Mouse (Mus musculus) small intestine, adult 2 months (tissue): ENCODE measurements around the gene Mum1. TPM values are rescaled to one million over a fixed set of nuclear protein-coding genes. Genes with fewer than 3 reads are reported as not detected.
"Not testable (repeated sequence)": the region's sequence is repeated elsewhere in the genome, so short reads cannot be mapped to it uniquely, and the experiment has no call there.

Experiments
- H3K27ac ChIP-seq: fragments of 200-500 bp; 2 replicates; pipeline ENCODE4 v1.5.1; 2012; ENCODE audit warnings: low read depth, low read length, control low read depth, inconsistent platforms; ENCODE audit not compliant: insufficient read depth
- H3K27me3 ChIP-seq: fragments of 200-500 bp; 2 replicates; pipeline ENCODE4 v1.6.1; 2012; ENCODE audit warnings: mild to moderate bottlenecking, moderate library complexity, low read length, inconsistent platforms; ENCODE audit not compliant: control insufficient read depth, insufficient read depth
- H3K36me3 ChIP-seq: fragments of 200-500 bp; 2 replicates; pipeline ENCODE4 v1.6.1; 2012; ENCODE audit warnings: mild to moderate bottlenecking, low read length, control low read depth, inconsistent platforms; ENCODE audit not compliant: control insufficient read depth, insufficient read depth
- H3K4me1 ChIP-seq: fragments of 200-500 bp; 2 replicates; pipeline ENCODE4 v1.6.1; 2012; ENCODE audit warnings: low read length, inconsistent platforms, mixed read lengths; ENCODE audit not compliant: control insufficient read depth, insufficient read depth, insufficient read length
- H3K4me3 ChIP-seq: fragments of 200-500 bp; 2 replicates; pipeline ENCODE4 v1.5.1; 2012; ENCODE audit warnings: low read depth, mild to moderate bottlenecking, control low read depth, inconsistent platforms, low read length, moderate library complexity
- CTCF ChIP-seq: fragments of 200-500 bp; IDR thresholded peaks from 2 replicates; pipeline ENCODE4 v1.5.1; 2012; ENCODE audit warnings: low read depth, mild to moderate bottlenecking, control low read depth, inconsistent platforms, low read length, moderate library complexity, mixed read lengths; ENCODE audit not compliant: insufficient replicate concordance, insufficient read length; ENCODE audit errors: extremely low read depth
- POLR2A ChIP-seq: fragments of 200-500 bp; IDR thresholded peaks from 2 replicates; pipeline ENCODE4 v1.6.1; 2012; ENCODE audit warnings: low read depth, mild to moderate bottlenecking, control low read depth, inconsistent platforms, low read length, moderate library complexity
- WGBS: fragments of 180-500 bp; shearing (Covaris S2); methylation state at CpG from one replicate; pipeline ENCODE4 v1.1.7; 2018; 5-methylcytosine and 5-hydroxymethylcytosine counted together
- polyA plus RNA-seq: library from polyadenylated mRNA; depleted of rRNA; stranded (reverse); fragments of >200 nt; gene quantifications from 2 replicates; pipeline ENCODE4 v1.2.3, GENCODE M21; 2012

Mum1 gene
- polyA plus RNA-seq, 1 experiment = 23.7 TPM

DNA sequence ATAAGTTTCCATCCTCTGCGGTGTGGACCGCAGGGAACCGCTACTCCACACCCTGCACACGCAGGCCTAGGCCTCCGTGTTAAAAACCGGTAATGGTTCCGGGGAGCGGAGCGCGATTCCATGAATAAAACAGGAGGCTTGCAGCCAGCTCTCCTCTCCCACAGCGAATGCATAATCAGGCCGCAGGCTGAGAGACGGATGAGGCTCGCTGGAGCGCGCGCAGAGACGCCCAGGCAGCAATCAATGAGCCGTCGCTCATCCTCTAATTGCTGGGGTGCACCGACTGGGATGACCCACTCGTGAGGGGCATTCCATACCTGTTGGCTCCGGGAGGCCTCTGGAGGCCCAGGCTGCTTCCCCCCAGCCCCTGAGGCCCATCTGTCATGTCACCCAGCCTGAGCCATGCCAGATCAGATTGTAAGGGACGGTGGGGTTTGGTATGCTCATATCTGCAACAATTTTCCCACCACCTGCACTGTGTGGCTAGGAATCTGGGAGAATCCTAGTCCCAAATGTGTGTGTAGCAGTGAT, 17.3 kb upstream of the Mum1 start:
- Histone ChIP-seq H3K36me3 (no peaks in the 10 kb centered on the region), H3K4me3 (no peak overlapping the region), H3K27ac (no peak overlapping the region), H3K27me3 (no peaks in the 10 kb centered on the region), H3K4me1 (no peaks in the 10 kb centered on the region)
- WGBS = 44% methylated on average over 24 of the region's 24 CpGs
- TF ChIP-seq CTCF (no peak), POLR2A (no peak)

DNA sequence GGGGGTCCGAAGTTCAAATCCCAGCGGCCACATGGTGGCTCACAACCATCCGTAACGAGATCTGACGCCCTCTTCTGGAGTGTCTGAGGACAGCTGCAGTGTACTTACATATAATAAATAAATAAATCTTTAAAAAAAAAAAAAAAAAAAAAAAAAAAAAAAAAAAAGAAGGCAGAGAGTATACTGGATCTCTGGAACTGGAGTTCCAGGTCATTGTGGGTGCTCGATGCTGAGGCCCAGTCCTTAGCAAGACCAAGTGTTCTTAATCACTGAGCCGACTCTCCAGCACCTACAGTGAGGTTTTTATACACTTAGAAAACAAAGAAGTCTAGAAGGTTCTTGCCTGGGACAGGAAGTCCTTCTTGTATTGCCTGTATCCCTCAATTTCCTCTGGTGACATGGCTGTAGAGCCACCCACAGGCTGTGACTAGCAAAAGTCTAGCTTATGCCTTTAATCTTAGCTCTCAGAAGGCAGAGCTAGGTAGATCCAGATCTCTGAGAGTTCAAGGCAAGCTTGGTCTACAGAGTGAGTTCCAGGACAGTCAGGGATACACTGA, 14.6 kb upstream of the Mum1 start:
- H3K27ac ChIP-seq, H3K4me3 ChIP-seq, H3K4me1 ChIP-seq, H3K36me3 ChIP-seq, H3K27me3 ChIP-seq: not testable (repeated sequence)
- 70% methylated on average over 7 of the region's 7 CpGs for whole genome bisulfite sequencing

DNA sequence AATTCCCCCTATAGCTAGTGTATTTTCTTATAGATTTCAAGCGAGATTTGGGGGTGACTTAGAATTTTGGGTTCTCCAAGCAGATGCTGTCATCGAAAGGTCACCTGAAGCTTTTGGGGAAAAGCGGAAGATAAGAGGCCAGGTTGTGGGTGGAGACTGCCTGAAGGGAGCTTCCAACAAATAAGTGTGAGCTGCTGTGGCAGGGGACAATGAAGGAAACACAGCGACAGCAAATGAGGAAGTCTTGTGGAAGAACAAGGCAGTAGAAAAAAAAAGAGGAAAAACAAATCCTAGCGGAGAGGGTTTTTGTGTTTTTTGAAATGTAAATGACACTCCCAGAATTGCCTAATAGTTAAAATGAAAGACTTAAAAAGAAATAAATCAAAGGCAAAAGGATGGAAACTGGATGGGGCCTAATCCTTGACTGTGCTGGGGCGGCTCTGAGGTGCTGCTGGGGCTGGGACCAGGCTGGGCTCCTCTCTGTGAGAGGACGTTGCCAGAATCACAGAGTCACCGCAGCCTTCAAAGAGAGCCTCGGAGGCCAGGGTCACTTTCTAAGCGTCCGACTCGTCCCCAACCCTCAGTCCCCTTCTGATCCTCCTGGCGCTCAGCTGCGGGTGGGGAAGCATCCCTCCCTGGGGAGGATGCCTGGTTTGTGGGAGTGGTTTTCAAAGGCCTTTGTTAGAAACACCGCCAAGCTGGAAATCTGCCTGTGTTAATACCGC, 11.0 kb upstream of the Mum1 start:
- no peaks in the 10 kb centered on the region for H3K4me1 ChIP-seq
- WGBS = 53% methylated on average over 16 of the region's 16 CpGs
- no peaks in the 10 kb centered on the region for H3K27me3 ChIP-seq
- no peaks in the 10 kb centered on the region for H3K36me3 ChIP-seq
- no peak overlapping the region for H3K4me3 ChIP-seq
- TF ChIP-seq CTCF (no peak), POLR2A (no peak)
- no peak overlapping the region for H3K27ac ChIP-seq

DNA sequence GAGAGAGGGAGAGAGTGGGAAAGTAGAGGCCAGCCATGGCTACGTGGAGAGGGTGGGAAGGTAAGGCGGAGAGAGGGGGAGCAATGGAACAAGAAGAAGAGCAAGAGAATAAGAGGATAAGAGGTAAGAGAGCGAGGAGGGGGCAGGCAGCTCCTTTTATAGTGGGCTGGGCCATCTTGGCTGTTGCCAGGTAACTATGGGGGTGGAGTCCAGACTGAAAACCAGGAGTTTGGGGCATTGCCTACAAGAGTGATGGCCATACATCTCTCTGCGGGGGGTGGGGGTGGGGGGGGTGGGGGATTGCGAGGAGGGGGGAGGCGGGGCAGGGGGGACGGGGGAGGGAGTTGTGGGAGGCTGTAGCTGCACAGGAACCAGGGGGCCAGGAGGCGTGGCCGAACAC, 5.6 kb upstream of the Mum1 start:
- no peak overlapping the region for H3K4me3 ChIP-seq
- H3K36me3 ChIP-seq = no peaks in the 10 kb centered on the region
- H3K4me1 ChIP-seq = no peaks in the 10 kb centered on the region
- WGBS = 58% methylated on average over 9 of the region's 9 CpGs
- TF ChIP-seq POLR2A (no peak), CTCF (no peak)
- H3K27me3 ChIP-seq = no peaks in the 10 kb centered on the region
- no peak overlapping the region for H3K27ac ChIP-seq

DNA sequence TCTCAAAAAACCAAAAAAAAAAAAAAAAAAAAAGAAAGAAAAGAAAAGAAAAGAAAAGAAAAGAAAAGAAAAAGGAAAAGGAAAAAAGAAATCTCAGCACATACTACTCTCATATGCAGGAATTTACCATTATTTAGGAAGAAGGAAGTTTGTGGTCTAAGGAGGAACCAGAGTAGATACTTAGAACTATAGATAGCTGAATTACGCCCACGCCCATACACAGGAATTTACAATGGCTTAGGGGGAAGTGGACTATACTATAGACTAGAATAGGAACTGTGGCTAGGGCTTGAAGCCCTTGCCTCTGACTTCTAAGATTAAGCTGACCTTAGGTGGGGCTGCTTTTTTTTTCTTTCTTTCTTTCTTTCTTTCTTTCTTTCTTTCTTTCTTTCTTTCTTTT, 3.1 kb upstream of the Mum1 start:
- not testable (repeated sequence) for H3K4me1 ChIP-seq, H3K27me3 ChIP-seq, H3K36me3 ChIP-seq, H3K27ac ChIP-seq, H3K4me3 ChIP-seq
- WGBS = 47% methylated on average over 2 of the region's 2 CpGs

DNA sequence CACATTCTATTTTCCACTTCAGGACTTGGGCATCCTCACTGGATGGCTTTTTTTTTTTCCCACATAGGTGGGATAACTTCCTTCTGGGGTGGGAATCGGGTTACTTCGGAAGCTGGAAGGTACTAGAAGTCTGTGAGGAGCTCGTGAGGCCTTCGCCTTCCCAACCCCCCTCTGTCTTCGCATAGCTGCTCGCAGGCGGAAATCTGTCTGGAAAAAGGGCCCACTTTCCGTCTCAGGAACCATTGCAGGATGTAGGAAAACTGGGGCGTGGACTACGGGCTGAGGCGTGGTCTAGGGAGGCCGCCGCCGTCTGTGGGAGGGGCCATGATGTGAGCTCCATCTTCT, 191 bp upstream of the Mum1 start:
- 1% methylated on average over 14 of the region's 14 CpGs for WGBS
- peak overlapping the region; percentile 74 for H3K27ac ChIP-seq

DNA sequence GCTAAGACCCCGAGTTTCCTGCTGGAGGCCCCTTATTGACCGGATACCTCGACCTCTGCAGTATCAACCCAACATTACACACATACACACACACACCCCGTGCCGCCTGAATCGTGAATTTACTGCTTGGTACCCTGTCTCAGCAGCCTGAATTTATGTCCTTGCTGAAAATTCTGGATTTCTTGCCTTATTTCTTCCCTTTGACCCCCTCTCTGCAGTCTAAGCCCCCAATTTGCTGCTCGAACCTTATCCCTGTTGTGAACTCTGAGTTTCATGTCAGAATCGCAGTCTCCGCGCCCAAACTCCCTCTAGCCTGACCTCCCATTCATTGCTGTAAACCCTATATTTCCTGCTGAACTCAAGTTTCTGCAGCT, 919 bp downstream of the Mum1 start:
- 3% methylated on average over 10 of the region's 10 CpGs for WGBS
- no peak for TF ChIP-seq CTCF
- no peak for TF ChIP-seq POLR2A

More for the DNA sequence above, 191 bp upstream of the Mum1 start:
- H3K27me3 ChIP-seq = no peaks in the 10 kb centered on the region
- peaks cover 13% of the 10 kb centered on the region for H3K36me3 ChIP-seq
- TF ChIP-seq POLR2A (peak; percentile 50; the same call in 1 of the 2 replicates), CTCF (no peak)
- H3K4me3 ChIP-seq = peak overlapping the region; percentile 83
- peaks cover 9% of the 10 kb centered on the region for H3K4me1 ChIP-seq

More for the DNA sequence above, 919 bp downstream of the Mum1 start:
- no peaks in the 10 kb centered on the region for H3K27me3 ChIP-seq
- 0 out of 2 replicates have a peak overlapping the region, but pooled peaks have one; percentile 12 for H3K27ac ChIP-seq
- H3K4me3 ChIP-seq = peak overlapping the region; percentile 83
- H3K36me3 ChIP-seq = peaks cover 18% of the 10 kb centered on the region
- H3K4me1 ChIP-seq = peaks cover 9% of the 10 kb centered on the region
